Mouse (Mus musculus): ENCODE data around the gene Wnk2.

DNA sequence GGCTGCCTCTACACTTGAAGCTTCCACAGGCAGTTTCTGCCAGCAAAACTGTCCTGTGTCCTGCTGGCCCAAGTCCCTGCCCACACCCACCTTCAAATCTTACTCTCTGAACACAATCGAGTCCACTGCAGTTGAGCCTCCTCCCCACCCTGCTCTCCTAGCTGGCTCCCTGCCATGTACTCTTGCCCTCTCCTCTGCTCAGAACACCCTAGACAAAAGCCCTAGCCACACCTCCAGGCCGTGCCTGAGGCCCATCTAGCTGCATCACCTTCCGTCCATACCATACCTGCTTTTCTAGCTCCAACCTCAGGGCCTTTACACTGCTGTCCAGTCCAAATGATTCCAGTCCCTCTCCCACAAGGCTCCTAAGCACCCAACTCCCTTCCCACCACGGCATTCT, 7.2 kb downstream of the Wnk2 start:
- TF ChIP-seq MYOD1 (IDR thresholded peaks at IDR 0.05; ENCODE audit: control insufficient read depth, insufficient read length, low read depth) (no peak), CTCF (IDR thresholded peaks at IDR 0.05; ENCODE audit: control insufficient read depth, insufficient read depth, insufficient read length) (no peak), MYOG (IDR thresholded peaks at IDR 0.05; ENCODE audit: control insufficient read depth, extremely low read depth, insufficient read length) (no peak), CEBPB (IDR thresholded peaks at IDR 0.05; ENCODE audit: low read depth) (no peak)
